Mouse (Mus musculus) erythroblast, adult 5-6 weeks (primary cell): ENCODE measurements around the gene Skida1. TPM values are rescaled to one million over a fixed set of nuclear protein-coding genes. Genes with fewer than 3 reads are reported as not detected.
"Not testable (repeated sequence)": the region's sequence is repeated elsewhere in the genome, so short reads cannot be mapped to it uniquely, and the experiment has no call there.

Experiments
- ATAC-seq: replicated peaks from 2 replicates; pipeline ENCODE4 v1.8.0; 2016; ENCODE audit warnings: moderate number of reproducible peaks, mild to moderate bottlenecking, moderate TSS enrichment, inconsistent platforms; ENCODE audit not compliant: poor library complexity, low FRiP score, severe bottlenecking
- total RNA-seq, 2 experiments: library from RNA; stranded (forward) in 1 of 2; stranded (reverse) in 1 of 2; fragments of 150-400 nt in 1 of 2; fragments of 200-764, 138-1000 nt in 1 of 2; gene quantifications; 2 replicates each; pipeline versions ENCODE4 v1.2.3 to v1.2.4; 2015 to 2017; ENCODE audit warnings: low replicate concordance in 2 of 2

The Skida1 gene
- total RNA-seq (2015; ENCODE audit: low replicate concordance), result not detected in 2 replicates
- 0.42 and 0.51 TPM in 2 replicates for total RNA-seq (2017; ENCODE audit: low replicate concordance)

DNA sequence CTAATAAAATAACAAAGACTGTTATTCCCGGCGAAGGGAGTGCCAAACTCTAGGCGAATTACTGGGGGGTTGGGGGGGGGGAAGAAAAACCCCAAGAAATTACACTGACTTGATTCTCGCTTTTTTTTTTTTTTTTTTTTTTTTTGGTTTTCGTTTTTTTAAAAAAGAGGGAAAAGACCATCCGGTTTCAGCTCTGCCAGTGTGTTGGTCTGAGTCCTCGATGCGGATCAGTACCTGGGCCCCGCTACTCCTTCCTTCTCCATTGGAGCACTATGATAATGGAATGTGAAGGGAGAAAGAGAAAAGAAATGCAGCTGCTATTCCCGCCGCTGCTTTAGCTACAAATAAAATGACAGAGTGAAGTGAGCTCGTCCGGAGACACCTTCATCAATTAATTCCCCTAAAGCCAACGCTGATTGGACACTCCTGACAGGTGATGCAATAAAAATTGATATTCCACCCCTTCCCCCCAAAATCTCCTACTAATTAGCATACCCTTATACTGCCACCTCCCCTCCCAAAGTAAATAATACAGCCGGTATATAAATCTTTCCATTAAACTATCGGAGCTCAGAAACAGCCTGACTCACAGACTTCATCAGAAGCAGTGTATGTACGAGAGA lies at the start of gene Skida1:
Gene Skida1, minus strand, starts transcription at position 599 of the 623 bp plus-strand sequence.
- ATAC-seq, result no peak

DNA sequence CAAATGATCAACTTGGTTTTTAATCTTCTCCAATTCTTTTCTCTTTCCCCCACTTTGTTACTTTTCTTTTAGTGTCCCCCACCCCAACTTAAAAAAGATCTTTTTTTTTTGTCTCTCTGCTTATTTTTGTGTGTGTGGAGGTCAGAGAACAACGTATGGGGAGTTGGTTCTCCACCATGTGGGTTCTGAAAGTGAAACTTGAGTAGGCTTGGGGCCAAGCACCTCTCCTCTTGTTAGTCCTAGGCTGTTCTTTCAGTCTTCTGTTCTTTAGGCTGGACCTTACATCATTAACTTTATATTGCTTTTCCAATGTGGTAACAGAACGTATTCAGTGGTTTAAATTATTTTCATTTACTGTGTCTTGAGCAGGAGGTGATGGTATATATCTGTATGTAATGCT lies 47.0 kb upstream of the Skida1 start:
- ATAC-seq, result no peak

DNA sequence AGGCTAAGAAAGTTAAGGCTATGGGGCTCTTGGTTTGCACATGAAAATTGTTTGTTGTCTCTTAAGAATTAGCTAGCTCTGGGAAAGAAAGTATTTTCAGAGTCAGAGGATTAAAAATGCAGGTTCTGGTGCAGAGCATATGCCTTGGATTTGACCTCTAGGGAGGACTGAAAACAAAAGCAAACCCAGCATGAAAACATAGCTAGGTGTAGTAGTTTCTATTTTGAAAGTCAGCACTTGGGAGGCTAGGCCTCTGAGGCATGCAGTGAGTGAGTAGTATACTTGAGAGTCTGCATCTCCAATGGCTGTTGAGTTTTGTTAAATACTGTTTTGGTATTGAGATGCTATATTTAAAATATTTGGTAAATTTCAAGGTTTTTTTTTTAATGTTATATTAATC lies 45.5 kb upstream of the Skida1 start:
- no peak for ATAC-seq

DNA sequence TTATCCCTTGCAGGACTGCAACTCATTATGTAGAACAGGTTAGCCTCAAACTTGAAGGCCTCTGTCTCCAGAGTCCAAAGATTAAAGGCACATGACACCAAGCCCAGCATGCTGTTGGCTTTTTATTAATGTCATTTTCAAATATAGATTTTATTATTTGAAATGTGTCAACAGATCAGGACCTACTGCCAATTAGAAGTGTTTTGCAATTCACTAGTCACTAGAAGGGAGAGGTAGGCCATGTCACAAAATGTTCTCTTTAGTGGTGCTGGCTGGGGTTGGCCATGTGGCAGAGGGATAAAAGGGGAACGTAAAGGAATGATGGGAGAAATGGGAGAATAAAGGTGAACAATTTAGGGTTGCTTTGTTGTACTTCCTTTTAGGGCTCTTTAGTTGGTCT lies 45.0 kb upstream of the Skida1 start:
- no peak for ATAC-seq

DNA sequence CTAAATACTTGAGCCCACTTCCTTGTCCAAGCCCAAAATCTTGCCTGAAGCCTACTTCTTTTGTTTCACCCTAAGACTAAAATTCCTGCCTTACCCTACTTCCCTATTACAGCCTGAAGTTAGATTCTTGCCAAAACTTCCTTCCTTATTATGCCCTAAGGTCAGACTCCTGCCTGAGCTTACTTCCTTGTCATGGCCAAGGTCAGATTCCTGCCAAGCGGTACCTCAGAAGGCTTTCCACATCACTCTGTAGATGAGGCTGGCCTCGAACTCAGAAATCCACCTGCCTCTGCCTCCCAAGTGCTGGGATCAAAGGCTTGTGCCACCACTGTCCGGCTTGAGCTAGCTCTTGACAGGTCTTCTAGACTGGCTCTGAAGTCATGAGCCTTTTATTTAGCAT lies 38.8 kb upstream of the Skida1 start:
- ATAC-seq, result not testable (repeated sequence)

GRCm38 (mm10) chr2:18080182-18080860 lies 31.5 kb upstream of the Skida1 start:
- ATAC-seq, result no peak

DNA sequence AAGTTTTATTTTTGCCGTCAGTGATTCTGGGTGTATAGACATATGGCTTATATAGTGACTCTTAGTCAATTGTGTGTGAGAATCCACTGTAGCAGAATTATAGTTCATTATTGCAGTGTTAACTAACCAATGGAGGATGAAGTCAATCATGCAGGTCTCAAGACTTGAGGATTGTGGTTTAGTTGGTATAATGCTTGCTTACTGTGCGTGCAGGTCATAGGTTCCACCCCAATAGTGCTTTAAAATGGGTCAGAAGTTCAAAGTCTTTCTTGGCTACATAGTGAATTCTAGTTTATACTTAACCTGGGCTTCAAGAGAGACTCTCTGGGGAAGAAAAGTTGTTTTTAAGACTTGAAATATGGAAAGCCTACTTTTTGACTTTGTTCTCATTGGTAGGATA lies 23.1 kb upstream of the Skida1 start:
- no peak for ATAC-seq

GRCm38 (mm10) chr2:18068071-18068796 lies 19.4 kb upstream of the Skida1 start:
- ATAC-seq, result no peak

- no peak for ATAC-seq
Observed at GRCm38 (mm10) chr2:18066436-18066835, 17.6 kb upstream of the Skida1 start.

DNA sequence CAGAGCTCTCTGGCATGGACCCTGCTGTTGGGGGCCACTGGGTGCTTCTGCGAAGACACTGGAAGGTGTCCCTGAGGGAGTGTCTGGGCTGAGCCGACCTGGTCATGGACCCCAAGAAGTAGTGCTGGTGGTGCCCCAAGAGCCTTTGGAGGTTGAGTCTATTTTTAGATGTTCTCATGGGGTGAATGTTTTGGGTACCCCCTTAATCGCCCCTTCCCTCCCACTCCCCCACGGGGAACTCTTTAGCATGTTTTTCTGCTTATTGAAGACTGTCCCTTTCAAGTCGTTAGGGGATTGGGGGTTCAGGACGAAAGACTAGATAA lies 16.8 kb upstream of the Skida1 start:
- ATAC-seq, result no peak

DNA sequence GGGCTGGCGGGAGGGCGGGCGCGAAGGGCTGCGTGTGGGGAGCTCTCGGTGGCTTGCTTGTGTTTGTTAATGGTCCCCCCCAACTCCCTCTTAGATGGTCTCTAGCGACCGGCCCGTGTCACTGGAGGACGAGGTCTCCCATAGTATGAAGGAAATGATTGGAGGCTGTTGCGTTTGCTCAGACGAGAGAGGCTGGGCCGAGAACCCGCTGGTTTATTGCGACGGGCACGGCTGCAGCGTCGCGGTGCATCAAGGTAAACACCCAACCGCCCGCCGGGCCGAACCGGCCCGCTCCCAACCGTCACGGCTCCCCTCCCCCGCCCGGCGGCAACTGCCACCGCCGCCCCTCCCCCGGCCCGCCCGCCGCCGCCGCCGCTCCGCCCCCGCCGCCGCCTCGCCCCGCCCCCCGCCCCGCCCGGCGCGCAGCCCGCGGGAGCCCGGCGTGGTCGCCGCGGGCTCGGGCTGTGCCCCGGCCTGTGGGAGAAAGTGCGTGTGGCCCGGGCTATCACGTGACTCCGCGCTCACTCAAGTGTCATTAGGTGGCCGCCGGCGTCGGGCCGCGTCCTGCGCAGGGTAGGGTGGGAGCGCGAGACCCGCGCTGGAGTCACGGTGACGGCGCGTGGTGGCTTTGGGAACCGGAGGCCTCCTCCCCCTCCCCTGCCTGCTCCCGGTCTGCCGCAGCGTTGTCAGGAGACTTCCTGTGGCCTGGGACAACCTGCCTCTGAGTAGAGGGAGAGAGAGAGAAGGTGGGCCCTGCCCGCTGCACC lies 16.3 kb upstream of the Skida1 start:
- peak; percentile 69 for ATAC-seq

DNA sequence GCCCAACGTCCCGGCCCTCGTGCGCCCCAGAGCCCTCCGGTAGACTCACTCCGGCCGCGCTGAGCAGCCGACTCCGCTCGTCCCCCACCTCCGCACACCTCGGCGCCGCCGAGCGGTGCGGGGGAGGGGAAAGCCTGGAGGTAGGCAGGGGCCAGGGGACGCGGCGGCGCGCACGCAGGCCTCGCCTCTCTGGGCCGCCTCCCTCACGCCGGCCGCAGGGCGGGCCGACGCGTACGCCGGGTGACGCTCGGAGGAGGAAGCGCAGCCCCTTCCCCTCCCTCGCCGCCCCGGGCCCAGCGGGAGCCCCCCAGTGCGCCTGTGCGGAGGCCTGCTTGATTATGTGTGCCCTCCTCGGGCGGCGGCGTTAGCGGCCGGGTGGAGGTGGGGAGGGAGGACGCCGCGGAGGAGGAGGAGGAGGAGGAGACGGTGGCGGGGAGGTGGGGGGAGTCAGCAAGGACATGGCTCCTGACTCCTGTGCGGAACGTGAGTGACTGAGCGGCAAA lies 15.6 kb upstream of the Skida1 start:
- ATAC-seq, result peak; percentile 82

DNA sequence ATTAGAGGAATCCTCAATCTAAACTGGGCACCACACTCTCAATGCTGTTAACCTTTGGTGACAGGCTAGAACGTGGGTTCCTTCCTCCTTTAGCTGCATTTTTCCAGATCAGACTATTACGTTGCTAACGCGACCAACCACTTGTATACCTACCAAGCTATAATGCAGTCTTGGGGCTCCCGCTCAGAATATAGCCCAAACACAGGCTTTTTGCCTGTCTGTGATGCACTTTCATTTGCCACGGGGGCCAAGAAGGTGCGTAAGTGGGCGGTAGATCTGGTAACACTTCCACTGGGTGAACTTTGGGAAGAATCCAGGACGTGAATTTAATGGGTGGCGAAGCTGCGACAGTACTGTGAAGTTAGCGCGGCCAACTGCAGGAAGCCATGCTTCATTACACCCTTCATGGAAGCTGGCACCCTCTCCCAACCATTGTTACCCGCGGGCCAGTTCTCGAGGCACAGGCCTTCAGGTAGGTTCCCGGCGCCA lies 15.0 kb upstream of the Skida1 start:
- peak; percentile 42 for ATAC-seq

DNA sequence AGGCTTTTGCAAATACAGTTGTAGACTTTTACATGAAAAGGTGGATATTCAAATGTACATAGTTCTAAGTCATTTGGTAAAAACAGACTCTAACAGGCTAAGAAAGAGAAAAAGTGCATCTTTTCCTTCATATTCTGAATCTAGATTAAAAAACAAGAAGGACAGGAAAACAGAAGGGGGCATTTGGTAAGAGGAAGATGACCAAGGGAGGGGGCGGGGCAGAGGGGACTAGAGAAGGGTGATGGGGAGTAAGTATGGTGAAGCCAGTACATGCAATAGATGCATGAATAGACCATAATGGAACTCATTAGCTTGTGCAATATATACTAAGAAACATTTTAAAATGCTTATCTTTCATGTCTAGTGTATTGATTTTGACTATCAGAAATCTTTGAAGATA lies 11.5 kb upstream of the Skida1 start:
- ATAC-seq, result no peak

DNA sequence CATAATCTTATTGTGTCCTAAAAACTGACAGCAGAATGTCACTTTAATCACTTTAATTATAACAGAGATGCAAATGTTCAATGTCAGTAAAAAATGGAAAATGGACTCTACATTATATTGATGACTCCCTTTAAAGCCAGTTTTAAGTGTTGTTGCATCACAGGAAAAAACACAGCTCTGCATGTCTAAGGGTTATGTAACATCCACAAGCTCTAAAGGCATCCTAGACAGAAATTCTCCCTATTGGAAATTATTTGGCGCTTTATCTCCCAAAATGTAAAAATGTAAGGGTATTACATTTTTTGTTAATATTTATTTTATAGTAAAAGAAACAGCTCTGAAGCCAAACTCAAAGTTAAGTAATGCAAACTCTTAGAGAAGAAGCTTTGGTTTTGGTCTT lies 11.0 kb upstream of the Skida1 start:
- no peak for ATAC-seq

DNA sequence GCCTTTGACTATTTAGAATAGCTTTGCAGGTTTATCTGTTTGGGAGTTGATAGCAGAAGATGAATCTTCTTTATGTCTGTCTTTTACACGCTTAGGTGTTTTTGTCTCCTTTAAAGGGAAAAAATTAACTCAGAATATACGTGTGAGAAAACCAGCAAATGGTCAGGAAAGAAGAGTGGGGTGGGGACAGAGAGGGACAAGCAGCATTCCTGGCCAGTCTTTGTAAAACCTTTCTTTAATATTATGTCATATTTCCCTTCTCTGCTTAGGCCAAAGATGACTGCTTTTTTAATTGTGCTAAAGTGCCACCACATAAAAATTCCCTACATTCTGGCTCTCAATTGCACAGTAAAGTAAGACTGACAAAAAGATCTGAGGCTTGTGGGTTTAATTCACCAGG lies 10.2 kb upstream of the Skida1 start:
- no peak for ATAC-seq

DNA sequence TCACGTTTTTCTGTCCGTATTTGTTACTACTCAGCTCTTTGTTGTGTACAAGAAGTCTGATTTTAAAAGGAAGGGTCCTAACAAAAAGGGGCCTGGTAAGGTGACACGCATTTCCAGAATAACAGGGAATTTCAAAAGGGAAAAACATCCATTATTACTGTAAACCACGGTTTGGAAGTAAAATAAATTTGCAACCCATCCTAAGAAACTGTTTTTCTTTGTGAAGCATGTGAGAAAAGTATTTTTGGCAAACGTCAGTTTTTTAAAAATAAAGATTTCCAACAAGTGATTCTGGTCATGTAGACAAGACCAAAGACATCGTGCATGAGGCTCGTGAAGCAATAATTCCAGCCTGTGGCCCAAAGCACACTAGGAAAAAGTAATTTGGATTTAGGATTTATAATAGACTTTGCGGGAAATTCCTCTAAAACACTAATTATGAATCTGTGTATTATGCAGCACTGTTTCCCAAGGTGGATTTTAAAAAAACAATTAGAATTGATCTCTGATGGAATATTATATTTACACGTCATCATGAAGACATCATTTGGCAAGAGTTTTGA lies 9.4 kb upstream of the Skida1 start:
- ATAC-seq, result no peak

GRCm38 (mm10) chr2:18057336-18058145 lies 8.7 kb upstream of the Skida1 start:
- ATAC-seq, result peak; percentile 69

- ATAC-seq, result peak; percentile 77
Observed at GRCm38 (mm10) chr2:18056786-18057255, 8.0 kb upstream of the Skida1 start.
